Comparison of ENCODE assay signal across 39 mouse cellular contexts in genomic region chr1:88130223-88130622, GRCm38 (mm10). TPM values are rescaled to one million over a fixed set of nuclear protein-coding genes. Genes with fewer than 3 reads are reported as not detected.
"Had no signal": no experiment of that assay in that cellular context is flagged by ENCODE, and none has a peak within 500 bp of the region (broad histone marks: within the 10 kb centered on the region; RNA-seq: fewer than 3 reads in every experiment).

No protein-coding gene starts in this region.

RNA-seq across cellular contexts. Expression of gene Ugt1a6a, which starts 4.4 kb away (rescaled TPM):
- total RNA-seq: megakaryocyte-erythroid progenitor cell, adult 5-6 weeks had no signal
- polyA plus RNA-seq: midbrain, embryonic 10.5 days; midbrain, embryonic 11.5 days; neural tube, embryonic 11.5 days had no signal

RNA-seq across cellular contexts. Expression of gene Ugt1a6b, which starts 27.2 kb away (rescaled TPM):
- total RNA-seq: left cerebral cortex, postnatal 25 days; left cerebral cortex, postnatal 4 days had no signal
- polyA plus RNA-seq: limb, embryonic 10.5 days; limb, embryonic 11.5 days; limb, embryonic 12.5 days; limb, embryonic 13.5 days; lung, embryonic 14.5 days; midbrain, embryonic 10.5 days; midbrain, embryonic 11.5 days; midbrain, embryonic 12.5 days; midbrain, postnatal 0 days; neural tube, embryonic 11.5 days; neural tube, embryonic 12.5 days had no signal

RNA-seq across cellular contexts. Expression of gene Ugt1a5, which starts 35.6 kb away (rescaled TPM):
- total RNA-seq: left cerebral cortex, postnatal 10 days; left cerebral cortex, postnatal 25 days; left cerebral cortex, postnatal 36 days; megakaryocyte-erythroid progenitor cell, adult 5-6 weeks; midbrain, postnatal 0 days; monocyte, adult 5-6 weeks had no signal
- polyA plus RNA-seq: limb, embryonic 10.5 days; limb, embryonic 11.5 days; limb, embryonic 12.5 days; limb, embryonic 13.5 days; limb, embryonic 15.5 days; liver, embryonic 11.5 days; liver, embryonic 12.5 days; liver, embryonic 13.5 days; liver, embryonic 15.5 days; lung, embryonic 14.5 days; lung, embryonic 15.5 days; lung, embryonic 16.5 days; lung, postnatal 0 days; macrophage; midbrain, embryonic 10.5 days; midbrain, embryonic 11.5 days; midbrain, embryonic 12.5 days; midbrain, embryonic 13.5 days; midbrain, embryonic 14.5 days; midbrain, embryonic 15.5 days; midbrain, embryonic 16.5 days; midbrain, postnatal 0 days; myocyte; neural tube, embryonic 11.5 days; neural tube, embryonic 12.5 days had no signal

RNA-seq across cellular contexts. Expression of gene Ugt1a8, which starts 42.6 kb away (rescaled TPM):
- total RNA-seq: left cerebral cortex, adult 8-10 months; left cerebral cortex, postnatal 10 days; left cerebral cortex, postnatal 14 days; left cerebral cortex, postnatal 25 days; left cerebral cortex, postnatal 36 days; left cerebral cortex, postnatal 4 days; megakaryocyte progenitor cell, adult 5-6 weeks; megakaryocyte, adult 5-6 weeks; megakaryocyte-erythroid progenitor cell, adult 5-6 weeks; midbrain, postnatal 0 days; monocyte, adult 5-6 weeks had no signal
- polyA plus RNA-seq: limb, embryonic 10.5 days; limb, embryonic 11.5 days; limb, embryonic 12.5 days; limb, embryonic 13.5 days; limb, embryonic 14.5 days; limb, embryonic 15.5 days; liver, embryonic 11.5 days; liver, embryonic 12.5 days; liver, embryonic 13.5 days; liver, embryonic 14.5 days; liver, embryonic 15.5 days; liver, embryonic 16.5 days; lung, adult 2 months; lung, embryonic 14.5 days; lung, embryonic 15.5 days; lung, embryonic 16.5 days; lung, postnatal 0 days; macrophage; midbrain, embryonic 10.5 days; midbrain, embryonic 11.5 days; midbrain, embryonic 12.5 days; midbrain, embryonic 13.5 days; midbrain, embryonic 14.5 days; midbrain, embryonic 15.5 days; midbrain, embryonic 16.5 days; midbrain, postnatal 0 days; myocyte; neural tube, embryonic 11.5 days; neural tube, embryonic 12.5 days had no signal
